Mouse (Mus musculus) left cerebral cortex, postnatal 36 days (tissue): ENCODE data around the gene Ogdh. TPM values are rescaled to one million over a fixed set of nuclear protein-coding genes. Genes with fewer than 3 reads are reported as not detected.
"Not testable (repeated sequence)": the region's sequence is repeated elsewhere in the genome, so short reads cannot be mapped to it uniquely, and the experiment has no call there.

ENCODE experiments used
- DNase-seq, 2 experiments: peaks; one replicate each; pipeline ENCODE4 v3.0.0; 2021 to 2022; ENCODE audit warnings: low spot score in 2 of 2, mixed read lengths in 1 of 2
- intact Hi-C: fragments of 180-260 bp; cut with DNase I; formaldehyde crosslinking; loops from one replicate; pipeline ENCODE4 v1.15.1; 2025
- total RNA-seq, 2 experiments: library from RNA; stranded (reverse); gene quantifications; 2 replicates each; pipeline ENCODE4 v1.2.3; 2021

Gene Ogdh
- total RNA-seq, 2 experiments from 2014 or later = 245 to 252 TPM

DNA sequence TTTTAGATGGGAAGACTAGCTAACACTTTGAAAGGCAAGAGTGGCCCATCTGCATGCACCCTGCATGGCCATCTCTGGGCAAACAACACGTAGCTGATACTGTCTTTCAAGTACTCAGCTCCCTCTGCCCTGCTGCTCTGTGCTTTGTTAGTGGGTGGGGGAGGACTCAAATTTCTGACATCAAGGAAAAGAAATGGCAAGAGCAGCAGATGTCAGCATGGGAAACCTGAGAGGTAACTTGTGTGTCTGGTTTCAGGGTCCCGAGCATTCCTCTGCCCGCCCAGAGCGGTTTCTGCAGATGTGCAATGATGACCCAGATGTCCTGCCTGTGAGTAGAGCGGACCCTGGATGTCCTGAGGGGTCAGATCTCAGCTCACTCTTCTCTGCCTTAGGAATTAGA, 58.2 kb downstream of the Ogdh start:
- DNase-seq = no peak
- intact Hi-C loops = no loop called here

DNA sequence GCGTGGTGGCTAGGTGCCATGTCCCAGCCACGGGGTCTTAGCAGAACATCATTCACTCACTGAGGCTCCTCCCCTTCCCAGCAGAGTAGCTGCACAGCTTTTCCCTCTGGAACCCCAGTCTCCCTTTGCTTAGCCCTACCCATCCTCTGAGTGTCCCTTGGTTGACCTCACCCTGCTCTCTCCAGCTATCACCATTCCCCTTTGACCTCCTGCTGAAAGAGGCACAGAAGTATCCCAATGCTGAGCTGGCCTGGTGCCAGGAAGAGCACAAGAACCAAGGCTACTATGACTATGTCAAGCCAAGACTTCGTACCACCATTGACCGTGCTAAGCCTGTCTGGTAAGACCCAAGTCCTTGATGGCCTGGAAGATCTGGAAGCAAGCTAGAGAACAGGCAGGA, 63.7 kb downstream of the Ogdh start:
- no peak for DNase-seq
- intact Hi-C loops = no loop called here

- DNase-seq = no peak
- intact Hi-C loops = loop anchor here (5.0 kb wide), 1 partner anchor 38 kb away; no protein-coding TSS in a partner anchor
These were observed 73.3 kb downstream of the Ogdh start for GRCm38 (mm10) chr11:6364581-6365275.

DNA sequence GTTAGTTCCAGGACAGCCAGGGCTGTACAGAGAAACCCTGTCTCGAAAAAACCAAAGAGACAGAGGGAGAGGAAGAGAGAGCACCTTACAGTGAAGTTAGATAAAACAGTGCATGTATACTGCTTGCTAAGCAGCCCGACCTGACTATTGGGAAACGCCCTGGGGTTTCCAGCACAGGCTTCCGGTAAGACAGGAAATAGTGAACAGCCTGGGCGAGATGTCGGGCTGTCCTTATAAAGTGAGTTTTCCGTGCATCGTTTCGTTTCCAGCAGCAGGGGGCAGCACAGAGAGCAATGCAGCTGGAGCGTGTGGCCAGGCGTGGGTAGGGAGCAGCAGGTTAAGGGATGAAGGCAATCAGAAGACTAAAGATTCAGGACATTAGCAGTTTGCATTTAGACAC, 74.5 kb downstream of the Ogdh start:
- intact Hi-C loops = loop anchor here (5.0 kb wide), 1 partner anchor 36 kb away; no protein-coding TSS in a partner anchor
- DNase-seq = peak; percentile 46 to 52

DNA sequence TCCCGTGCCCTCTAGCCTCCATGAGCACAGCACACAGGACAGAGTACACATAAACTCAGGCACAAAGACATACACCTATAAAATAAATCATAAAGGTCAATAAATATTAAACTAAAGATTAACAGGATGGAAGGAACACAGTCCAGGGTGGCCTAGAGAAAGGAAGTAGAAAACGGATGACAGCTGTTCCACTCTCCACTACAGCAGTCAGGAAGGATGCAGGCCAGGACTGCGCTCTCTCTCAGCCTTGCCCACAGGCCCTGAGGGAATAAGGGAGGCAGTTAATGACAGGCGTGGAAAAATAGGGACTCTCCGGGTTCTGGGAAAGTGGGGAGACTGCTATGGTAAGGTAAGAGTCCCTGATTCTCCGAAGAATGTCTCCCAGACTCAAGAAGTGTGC, 75.0 kb downstream of the Ogdh start:
- intact Hi-C loops = loop anchor here (5.0 kb wide), 1 partner anchor 36 kb away; no protein-coding TSS in a partner anchor
- no peak for DNase-seq

GRCm38 (mm10) chr11:6367156-6367555, 75.7 kb downstream of the Ogdh start:
- DNase-seq = no peak
- intact Hi-C loops = loop anchor here (5.0 kb wide), 1 partner anchor 35 kb away; no protein-coding TSS in a partner anchor

DNA sequence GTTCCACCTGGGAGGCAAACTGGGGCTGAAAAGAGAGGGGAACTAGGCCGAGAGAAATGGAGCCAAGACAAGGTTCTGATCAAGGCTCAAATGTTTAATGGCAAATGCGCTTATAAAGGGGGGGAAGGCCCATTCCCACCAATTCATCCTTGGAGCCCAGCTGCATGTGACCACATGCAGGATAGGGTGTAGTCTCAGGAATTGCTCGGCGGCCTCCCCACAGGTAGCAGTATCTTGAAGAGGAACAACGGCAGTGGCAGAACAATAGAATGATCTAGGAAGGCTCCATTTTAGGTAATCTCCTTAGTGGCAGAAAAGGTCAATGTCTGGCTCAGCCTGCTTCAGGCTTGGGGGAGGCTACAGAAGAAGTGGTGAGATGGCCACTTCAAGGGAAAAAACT, 76.6 kb downstream of the Ogdh start:
- intact Hi-C loops = loop anchor here (5.0 kb wide), 1 partner anchor 34 kb away; no protein-coding TSS in a partner anchor
- DNase-seq = not testable (repeated sequence)

- DNase-seq = no peak
- intact Hi-C loops = no loop called here
These were observed 80.1 kb downstream of the Ogdh start for GRCm38 (mm10) chr11:6371376-6372155.

DNA sequence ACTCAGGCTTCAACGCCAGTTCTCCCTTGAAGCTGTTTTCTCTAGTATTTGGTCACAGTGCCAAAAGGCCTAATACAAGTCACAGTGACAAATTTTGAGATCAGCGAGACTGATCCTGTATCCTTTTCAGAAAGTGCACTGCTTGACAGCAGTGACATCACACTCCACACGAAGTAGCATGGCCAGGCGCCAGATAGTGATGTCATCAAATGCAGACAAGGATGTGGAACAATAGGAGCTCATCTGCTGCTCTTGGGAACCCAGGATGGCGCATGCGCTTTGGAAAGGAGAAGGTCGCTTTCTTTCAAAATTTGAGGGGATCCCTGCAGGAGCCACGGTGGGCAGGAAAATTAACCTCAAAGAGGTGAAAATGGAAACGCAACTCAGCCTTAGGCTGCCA, 81.4 kb downstream of the Ogdh start:
- no peak for DNase-seq
- intact Hi-C loops = no loop called here

GRCm38 (mm10) chr11:6380916-6381315, 89.5 kb downstream of the Ogdh start:
- intact Hi-C loops = no loop called here

DNA sequence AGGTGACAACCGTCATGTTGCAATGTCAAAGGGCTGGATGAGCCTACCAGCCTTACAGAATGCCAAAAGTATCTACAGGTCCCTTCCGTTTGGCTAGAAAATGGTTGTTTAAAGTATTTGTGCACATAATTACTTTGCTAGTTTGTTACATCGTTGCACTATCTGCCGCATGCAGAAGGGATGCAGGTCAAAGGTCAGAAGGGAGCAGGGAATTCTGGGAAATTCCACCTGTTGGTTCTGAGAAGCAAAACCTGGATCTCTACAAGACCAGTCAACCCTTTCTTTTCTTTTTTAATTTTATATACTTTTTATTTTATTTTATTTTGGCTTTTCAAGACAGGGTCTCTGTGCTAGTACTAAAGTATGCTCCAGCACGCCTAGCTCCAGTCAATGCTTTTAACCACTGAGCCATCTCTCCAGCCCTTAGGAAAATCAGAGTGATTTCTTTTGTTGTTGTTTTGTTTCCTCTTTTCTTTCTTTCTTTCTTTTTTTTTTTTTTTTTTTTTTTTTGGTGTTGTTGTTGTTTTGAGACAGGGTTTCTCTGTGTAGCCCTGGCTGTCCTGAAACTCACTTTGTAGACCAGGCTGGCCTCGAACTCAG, 96.8 kb downstream of the Ogdh start:
- no peak for DNase-seq
- intact Hi-C loops = no loop called here

More at GRCm38 (mm10) chr11:6380916-6381315, 89.5 kb downstream of the Ogdh start:
- no peak for DNase-seq

GRCm38 (mm10) chr11:6388726-6389413, 97.4 kb downstream of the Ogdh start, which contains the start of gene Zmiz2:
Zmiz2 (plus strand) TSS chr11:6389074.
- DNase-seq = peak; percentile 93 to 98
- intact Hi-C loops = no loop called here

- DNase-seq = no peak
- intact Hi-C loops = no loop called here
These were observed 98.1 kb downstream of the Ogdh start for GRCm38 (mm10) chr11:6389483-6389921.

DNA sequence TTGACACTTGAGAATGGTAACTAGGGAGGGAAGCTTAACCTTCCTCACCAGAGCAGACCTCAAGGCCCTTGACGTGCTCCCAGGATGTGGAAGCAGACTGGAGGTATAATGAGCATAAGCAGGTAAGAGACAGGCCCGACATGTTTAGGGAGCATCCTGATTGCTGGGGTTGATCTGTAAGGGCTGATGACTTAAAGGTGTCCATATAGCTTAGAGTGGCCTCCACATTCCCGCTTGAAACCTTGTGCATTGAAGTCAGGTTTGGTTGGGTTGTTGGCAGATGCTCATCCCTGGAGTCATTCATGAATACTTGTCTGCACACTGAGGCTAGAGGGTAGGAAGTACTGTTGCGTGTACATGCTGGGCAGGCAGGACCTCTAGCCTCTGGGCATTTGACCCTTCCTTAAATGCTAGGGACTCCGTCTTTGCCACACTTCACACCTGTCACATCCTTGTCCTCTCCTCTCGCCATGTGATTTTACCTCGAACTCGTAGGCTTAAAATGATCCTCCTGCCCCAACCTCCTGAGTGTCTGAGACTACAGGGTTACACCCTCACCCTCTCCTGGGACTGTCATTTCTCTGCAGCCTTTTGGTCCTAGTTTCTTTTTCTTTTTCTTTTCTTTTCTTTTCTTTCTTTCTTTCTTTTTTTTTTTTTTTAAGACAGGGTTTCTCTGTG, 99.1 kb downstream of the Ogdh start:
- intact Hi-C loops = no loop called here
- DNase-seq = no peak

DNA sequence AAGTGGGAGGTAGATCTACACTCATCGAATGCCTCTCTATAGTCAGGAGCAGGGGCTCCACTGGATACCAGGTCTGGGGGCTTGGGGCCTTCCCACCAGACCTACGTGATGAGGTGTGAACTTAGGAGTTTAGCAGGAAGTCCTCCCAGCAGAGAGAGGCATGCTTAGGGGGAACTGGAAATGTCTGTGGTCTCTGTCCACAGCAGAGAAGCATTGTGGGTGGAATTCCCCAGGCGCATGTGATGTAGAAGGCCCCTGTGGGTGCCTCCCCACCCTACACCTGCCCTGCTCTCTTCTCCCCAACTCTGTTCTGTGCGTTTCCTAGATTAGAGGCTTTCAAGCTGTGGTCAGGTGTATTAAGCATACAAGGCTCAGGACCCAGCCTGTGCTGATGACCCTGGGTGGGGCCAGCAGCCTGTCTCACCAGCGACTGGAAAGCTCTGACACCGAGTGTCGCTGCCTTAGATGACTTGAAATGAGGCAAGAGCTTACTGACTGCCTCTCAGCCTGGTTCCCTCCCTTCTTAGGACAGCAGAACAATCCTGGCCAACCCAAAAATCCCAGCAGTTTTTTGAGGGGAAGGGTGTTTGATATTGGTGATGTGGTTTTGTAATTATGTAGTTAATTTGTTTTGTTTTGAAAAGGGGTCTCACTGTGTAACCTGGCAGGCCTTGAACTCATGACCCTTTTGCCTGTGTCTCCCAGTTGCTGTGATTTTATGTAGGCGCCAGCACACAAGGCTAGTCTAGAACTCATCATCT, 100.3 kb downstream of the Ogdh start:
- intact Hi-C loops = no loop called here
- no peak for DNase-seq

- intact Hi-C loops = no loop called here
- no peak for DNase-seq
These were observed 101.4 kb downstream of the Ogdh start for GRCm38 (mm10) chr11:6392857-6393256.

- DNase-seq = no peak
- intact Hi-C loops = no loop called here
These were observed 102.4 kb downstream of the Ogdh start for GRCm38 (mm10) chr11:6393866-6394265.

- DNase-seq = no peak
- intact Hi-C loops = no loop called here
These were observed 104.1 kb downstream of the Ogdh start for GRCm38 (mm10) chr11:6395565-6395964.
